Mouse (Mus musculus) spleen, adult 12 weeks (tissue): ENCODE measurements around the gene Fut7.

ENCODE experiments used
- DNase-seq: peaks from one replicate; pipeline ENCODE4 v3.0.0; 2022; ENCODE audit warnings: low spot score

The Fut7 gene

GRCm38 (mm10) chr2:25425481-25425880 lies 2.4 kb downstream of the Fut7 start:
- no peak for DNase-seq

- DNase-seq, result peak; percentile 64
Observed at GRCm38 (mm10) chr2:25426721-25427191, 3.7 kb downstream of the Fut7 start.

- DNase-seq, result no peak
Observed at GRCm38 (mm10) chr2:25427256-25427655, 4.2 kb downstream of the Fut7 start.

GRCm38 (mm10) chr2:25428442-25429236 lies 5.6 kb downstream of the Fut7 start, which contains the start of gene Abca2:
Gene Abca2 (plus strand): TSS chr2:25428703.
- DNase-seq, result peak; percentile 81

- DNase-seq, result no peak
Observed at GRCm38 (mm10) chr2:25429435-25430180, 6.5 kb downstream of the Fut7 start.

- DNase-seq, result no peak
Observed at GRCm38 (mm10) chr2:25430395-25431233, 7.5 kb downstream of the Fut7 start.

GRCm38 (mm10) chr2:25431308-25431855 lies 8.3 kb downstream of the Fut7 start:
- no peak for DNase-seq

GRCm38 (mm10) chr2:25432326-25433098 lies 9.4 kb downstream of the Fut7 start:
- DNase-seq, result no peak

- no peak for DNase-seq
Observed at GRCm38 (mm10) chr2:25433101-25433500, 10.0 kb downstream of the Fut7 start.

GRCm38 (mm10) chr2:25434292-25434691 lies 11.2 kb downstream of the Fut7 start:
- DNase-seq, result no peak

GRCm38 (mm10) chr2:25436286-25436820 lies 13.3 kb downstream of the Fut7 start:
- no peak for DNase-seq

- no peak for DNase-seq
Observed at GRCm38 (mm10) chr2:25441067-25441466, 18.0 kb downstream of the Fut7 start.

- no peak for DNase-seq
Observed at GRCm38 (mm10) chr2:25442682-25443081, 19.6 kb downstream of the Fut7 start.

- no peak for DNase-seq
Observed at GRCm38 (mm10) chr2:25450853-25451647, 28.0 kb downstream of the Fut7 start.

GRCm38 (mm10) chr2:25452951-25453350 lies 29.9 kb downstream of the Fut7 start:
- no peak for DNase-seq

GRCm38 (mm10) chr2:25456205-25456953 lies 33.3 kb downstream of the Fut7 start, which contains the start of gene Clic3:
Gene Clic3 (plus strand): TSS chr2:25456838.
- DNase-seq, result no peak

- no peak for DNase-seq
Observed at GRCm38 (mm10) chr2:25457022-25457896, 34.2 kb downstream of the Fut7 start.

- DNase-seq, result no peak
Observed at GRCm38 (mm10) chr2:25458911-25459310, 35.8 kb downstream of the Fut7 start.
